Mouse (Mus musculus) gastrocnemius, adult 8-10 months (tissue): Measurements from ENCODE around the gene Zfyve28. TPM values are rescaled to one million over a fixed set of nuclear protein-coding genes. Genes with fewer than 3 reads are reported as not detected.
A peak's percentile ranks its signal among the peaks of the same experiment; 100 is the strongest.

ENCODE experiments used
- DNase-seq, 2 experiments: peaks; one replicate each; pipeline ENCODE4 v3.0.0; 2022; ENCODE audit warnings: low spot score in 2 of 2
- total RNA-seq, 4 experiments: library from RNA; stranded (reverse); gene quantifications; 2 replicates each; pipeline ENCODE4 v1.2.4; 2022

Gene Zfyve28
- total RNA-seq, 4 experiments from 2014 or later: 0.35 to 1.3 (median 0.68) TPM

DNA sequence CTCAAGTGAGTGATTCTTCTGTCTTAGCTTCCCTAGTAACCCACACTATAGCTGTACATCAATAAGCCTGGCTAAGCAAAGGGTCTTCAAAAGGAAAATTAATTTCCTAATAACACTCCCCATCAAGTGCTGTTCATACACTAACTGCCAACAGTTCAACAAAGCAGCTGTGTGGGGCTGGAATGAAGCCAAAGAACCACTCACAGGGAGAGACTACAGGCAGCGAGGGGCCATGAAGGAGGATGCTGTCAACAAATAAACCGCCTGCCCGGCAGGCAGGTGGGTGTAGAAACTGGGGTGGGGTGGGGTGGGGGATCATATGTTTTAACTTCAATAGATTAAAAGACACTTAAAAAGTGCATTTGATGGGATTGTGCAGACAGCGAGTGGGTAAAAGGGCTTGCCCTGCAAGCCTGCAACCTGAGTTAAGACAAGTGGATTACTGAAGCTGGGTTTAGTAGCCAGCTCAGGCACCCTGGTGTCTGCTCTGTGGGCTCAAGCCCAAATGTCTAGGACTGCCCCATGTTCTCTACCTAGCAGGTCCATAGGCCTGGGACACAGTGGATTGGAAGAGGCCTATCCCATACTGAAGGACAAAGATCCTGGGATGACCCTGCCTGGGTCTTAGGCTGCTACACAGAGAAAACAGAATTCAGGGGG, 35.8 kb downstream of the Zfyve28 start:
- no peak for DNase-seq

DNA sequence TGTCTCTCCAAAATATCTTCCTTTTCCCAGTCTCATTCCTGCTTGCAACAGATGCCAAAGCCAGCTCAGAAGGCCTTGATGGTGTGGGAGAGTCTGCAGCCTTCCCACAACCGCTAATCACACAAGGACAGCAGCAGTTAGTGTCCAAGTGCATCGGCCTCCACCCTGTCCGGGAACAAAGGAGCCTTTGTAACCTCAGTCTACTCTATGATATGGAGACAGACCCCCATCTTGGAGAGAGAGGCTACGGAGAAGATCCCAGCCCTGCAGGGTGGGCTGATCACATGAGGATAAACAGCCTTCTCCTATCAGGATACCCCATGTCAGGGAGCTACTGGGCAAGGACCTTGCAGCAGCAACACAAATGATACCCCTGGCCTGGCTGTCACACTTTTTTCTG, 36.5 kb downstream of the Zfyve28 start:
- no peak for DNase-seq

DNA sequence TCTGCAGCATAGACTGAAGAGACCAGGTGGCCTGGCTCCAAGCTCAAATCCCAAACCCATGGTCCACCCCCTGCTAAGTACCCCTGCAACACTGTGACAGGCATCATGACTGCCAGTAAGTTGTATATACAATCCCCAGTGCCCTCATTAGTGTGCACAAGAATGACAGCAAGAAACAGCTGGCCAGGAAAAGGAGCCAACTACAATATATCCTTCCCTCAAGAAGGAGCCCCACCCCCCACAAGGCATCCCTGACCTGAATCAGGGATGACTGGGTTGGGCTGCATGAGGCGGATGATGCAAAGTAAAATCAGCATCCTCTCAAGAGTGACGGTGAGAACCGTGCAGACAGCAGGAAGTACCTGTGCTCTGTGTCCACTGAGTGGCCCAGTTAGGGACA, 38.2 kb downstream of the Zfyve28 start:
- no peak for DNase-seq

DNA sequence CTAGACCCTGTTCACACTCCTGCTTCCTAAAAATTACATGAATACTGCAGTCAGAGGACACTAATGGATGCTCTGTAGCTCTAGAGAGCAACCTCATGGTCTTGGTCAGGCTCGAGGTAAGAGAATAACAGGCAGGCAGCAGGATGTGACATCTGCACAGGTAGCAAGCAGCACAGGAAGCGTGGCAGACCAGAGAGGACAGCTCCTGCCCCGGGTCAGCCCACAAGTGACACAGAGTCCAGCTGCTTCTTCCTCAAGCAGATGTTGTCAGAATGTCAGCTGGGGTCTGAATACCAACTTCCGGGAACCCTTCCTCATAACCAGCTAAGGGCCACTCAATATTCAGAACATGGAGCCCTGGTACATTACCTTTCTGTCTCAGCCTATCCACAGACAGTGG, 39.1 kb downstream of the Zfyve28 start:
- no peak for DNase-seq

DNA sequence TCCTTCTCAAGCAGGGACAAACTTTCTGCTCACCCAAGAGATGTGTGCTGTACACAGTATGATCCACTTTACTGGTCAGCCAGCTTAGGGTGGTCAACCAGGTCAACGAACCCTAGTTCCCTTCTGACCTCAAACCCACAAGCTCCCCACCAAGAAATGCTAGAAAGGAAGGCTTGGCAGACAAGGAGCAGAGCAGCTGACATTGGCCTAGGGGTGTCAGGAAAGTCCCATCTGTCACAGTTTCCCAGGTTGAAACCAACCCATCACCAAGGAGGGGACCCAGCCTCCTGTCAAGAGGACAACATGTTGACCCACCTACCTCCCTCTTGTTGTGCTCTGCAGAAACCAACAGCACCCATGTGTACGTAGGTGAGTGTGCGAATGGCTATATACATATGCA, 41.8 kb downstream of the Zfyve28 start:
- no peak for DNase-seq

DNA sequence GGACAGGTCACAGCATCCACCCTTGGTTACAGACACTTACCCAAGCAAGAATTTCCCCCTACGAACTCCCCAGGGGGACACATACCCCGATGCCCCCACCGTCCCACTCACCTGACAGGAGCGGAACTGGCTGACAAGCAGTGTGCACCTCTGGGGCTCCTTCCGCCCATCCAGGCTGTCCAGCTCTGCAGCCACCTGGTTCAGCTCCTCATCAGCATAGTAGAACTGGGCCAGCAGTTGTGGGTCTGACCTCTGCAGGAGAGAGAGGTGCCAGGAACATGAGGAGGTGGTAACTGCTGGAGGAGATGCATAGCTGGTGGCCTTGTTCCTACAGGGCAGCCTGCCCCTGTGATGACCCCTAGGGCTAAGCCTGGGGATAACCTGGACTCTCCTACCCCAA, 45.2 kb downstream of the Zfyve28 start:
- DNase-seq: no peak

DNA sequence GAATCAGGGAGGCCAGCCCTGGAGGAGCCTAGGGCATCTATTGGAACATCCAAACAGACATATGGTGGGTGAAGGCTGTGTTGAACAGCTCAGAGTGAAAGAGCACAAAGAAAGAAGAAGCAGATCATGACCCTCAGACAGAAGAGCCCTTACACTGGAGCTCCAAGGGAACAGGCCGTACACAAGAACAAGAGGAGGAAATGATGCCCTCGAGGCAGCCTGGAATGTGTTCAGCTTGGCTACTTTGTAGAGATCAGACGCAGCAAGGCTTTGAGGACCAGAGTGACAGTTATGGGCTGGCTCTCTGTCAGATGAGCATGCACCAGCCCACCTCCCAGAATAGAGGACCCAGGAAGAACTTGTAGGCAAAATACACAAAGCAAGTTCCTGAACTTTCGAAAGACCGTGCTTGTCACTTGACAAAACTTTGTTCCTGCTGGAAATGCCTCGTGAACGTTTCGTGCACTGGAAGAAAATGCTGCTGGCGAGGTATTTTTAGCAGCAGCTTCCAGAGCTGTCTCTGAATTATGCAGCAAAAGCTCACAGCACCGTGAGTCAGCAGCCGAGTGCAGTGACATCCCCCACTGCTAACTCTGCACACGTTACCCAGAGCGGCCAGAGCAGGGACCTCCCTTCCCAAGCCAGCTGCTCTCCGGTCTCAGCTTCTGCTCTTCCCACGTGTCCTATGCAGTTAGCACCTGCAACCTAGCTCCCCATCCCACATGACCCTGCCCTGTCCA, 45.9 kb downstream of the Zfyve28 start:
- peak; percentile 25 to 40 for DNase-seq

DNA sequence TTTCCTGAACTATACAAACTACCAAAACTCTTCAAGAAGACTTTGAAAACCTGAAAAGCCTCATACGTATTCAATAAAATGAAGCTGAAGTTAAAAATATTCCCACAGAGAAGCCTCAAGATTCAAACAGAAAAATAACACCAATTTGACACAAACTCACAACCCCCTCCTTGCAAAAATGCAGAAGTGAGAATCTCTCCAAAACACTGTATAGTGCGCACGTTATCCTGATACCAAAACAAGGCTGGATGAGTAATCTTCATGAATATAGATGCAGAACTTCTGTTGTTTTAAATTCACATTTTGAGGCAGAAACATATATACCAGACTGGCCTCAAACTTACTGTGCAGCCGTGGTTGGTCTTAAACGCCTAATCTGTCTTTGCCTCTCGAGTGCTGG, 49.8 kb downstream of the Zfyve28 start:
- no peak for DNase-seq

DNA sequence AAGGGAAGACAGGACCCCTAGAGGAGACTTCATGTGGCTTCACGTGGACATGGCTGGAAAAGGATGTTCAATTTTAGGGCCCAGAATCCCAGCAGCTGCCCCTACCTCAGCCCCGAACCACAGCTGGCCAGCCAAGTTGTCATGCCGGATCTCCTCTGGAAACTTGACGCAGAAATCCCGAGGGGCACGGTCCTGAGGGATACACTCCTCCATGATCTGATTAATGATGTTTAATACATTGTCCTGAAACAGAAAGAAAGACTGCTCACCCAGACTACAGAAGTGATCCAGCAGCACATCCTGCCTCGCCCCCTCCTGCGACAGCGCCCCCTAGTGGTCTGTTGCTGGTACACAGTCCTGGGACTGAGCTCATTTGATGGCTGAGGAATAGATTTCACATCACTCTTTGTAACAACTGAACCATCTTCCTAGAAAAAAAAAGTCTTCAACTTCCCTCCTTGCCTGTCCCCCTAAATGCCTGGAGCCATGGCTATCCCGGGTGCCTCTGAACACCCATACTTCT, 52.3 kb downstream of the Zfyve28 start:
- no peak for DNase-seq

DNA sequence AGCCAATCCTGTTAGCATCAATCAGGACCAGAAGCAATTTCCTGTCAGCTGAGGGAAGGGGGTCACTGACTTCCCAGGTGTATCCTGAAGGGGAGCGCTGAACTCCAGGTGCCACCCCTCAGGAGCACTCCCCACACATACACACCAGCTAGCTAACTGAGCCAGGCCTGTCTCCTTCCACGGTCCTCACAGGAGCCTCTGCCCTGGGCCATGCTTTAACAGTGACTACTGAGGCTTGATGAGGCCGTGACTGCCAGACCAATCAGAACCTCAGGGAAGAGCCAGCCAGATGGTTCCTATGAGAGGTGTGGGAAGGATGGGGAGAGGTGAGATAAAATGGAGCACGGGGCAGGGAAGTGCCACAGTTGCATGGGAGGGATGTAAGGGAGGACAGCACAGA, 53.2 kb downstream of the Zfyve28 start:
- no peak for DNase-seq

DNA sequence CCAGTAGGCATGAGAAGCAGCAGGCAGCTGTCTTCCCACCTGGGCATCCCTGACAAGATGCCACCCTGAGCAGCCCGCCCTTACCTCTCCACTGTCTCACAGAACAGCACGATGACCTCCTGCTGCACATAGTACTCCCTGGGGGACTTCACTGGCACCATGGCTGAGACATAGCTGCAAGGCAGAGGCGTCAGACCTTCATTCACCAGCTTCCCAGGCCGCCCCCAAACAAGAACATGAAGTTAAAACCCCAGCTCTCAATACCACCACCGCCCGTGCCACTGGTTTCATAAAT, 55.1 kb downstream of the Zfyve28 start:
- no peak for DNase-seq

DNA sequence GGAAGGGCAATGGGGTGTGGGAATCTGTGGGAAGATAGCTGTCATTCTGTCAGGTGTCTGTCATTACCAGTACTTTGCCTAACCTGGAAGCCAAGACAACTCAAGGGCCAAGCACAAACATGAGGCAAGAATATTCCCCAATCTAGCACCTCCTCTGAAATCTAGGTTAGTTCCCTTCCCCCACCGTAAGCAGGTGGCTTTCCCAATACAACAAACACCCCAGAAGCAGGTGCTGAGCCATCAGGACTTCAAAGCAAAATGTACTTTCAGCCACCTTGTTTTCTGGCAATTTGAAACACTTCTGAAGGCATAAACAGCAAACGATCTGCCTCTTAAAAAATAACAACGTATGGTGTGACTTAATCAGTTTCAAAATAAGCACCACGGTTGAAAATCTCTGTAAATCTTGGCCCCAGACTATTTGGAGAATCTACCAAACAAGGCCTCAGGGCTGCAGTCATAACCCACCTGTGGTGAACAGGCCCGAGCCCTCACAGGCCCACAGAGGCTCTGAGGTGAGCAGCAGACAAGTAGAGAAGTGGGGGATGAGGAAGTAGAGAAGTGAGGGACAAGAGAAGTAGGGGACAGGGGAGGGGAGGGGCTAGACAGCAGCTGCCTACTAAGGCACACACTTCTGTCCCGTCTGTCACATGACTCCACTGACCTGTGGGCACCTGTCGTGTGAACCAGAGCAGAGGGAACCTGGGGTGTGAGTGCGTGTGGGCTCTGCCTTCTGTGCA, 55.6 kb downstream of the Zfyve28 start:
- no peak for DNase-seq

DNA sequence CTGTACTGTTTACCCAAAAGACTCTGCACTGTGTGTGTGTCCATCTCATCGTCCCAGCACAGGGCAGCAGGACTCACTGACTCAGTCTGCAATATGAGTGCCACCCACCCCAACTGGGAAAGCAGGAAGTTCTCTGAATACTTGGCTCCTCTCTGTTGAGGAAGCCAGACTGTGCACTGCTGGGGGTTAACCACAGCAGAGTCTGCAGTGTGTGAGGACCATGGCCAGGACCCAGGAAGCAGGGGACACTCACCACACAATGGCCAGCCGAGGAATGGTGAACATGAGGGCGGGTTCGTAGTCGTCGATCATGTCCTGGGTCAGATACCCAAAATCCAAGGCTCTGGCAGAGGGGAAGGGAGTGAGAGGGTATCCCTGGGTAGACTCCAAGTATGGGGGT, 56.3 kb downstream of the Zfyve28 start:
- DNase-seq: no peak

DNA sequence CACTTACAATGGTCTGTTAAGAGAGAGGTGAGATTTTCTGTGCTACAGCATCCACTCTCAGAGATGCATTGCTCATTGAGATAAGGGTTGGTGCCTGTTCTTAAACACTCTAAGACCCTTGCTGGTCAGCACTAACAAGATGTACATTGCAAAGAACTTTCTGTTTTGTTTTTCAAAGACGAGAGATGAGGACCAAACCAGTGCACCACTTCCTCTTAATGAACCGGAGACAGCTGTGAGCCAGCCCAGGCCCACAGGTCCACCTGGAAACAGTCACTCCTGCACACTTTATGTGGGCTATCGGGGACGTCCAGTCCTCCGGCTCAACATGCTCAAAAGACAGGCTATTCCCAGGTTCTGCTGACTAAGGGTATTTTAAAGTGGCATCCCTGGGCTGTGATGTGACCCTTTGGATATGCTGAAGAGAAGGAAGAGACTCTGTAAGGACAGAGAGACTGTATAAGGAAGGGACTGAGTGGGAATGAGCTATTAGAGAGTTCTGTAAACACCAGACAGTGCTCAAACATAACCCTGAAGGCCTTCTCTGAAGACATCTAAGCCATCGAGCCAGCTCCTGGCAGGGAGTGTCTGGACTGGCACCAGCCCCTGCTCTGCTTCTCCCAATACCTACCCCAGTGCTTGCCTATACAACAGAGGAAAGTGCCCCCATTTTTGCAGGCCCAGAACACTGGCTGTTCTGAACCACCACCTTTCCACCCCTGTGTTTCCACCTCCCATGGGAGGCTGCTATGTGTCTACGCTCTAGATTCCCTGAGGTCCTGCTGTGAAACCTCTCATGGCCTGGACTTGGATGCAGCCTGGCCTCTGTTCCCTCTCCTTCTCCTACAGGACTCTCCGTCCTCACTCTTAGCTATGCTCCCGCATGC, 57.4 kb downstream of the Zfyve28 start:
- DNase-seq: no peak

DNA sequence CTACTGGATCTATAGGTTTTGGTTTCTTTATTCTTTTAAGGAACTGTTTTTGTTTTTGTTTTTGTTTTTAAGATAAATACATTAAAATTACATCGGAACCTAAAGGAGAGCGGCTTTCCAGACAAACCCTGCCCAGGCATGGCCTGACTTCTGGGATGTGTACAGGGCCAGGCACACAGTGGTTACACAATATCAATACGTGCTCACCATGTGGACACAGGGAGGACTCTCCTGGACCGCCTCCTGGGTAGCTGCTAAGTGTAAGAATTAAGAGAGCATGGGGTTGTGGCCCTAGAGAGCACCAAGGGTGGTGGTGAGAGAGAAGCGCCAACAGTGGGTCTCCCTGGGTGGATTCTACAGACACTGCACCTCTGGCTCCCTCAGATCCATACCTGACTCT, 58.7 kb downstream of the Zfyve28 start:
- no peak for DNase-seq

DNA sequence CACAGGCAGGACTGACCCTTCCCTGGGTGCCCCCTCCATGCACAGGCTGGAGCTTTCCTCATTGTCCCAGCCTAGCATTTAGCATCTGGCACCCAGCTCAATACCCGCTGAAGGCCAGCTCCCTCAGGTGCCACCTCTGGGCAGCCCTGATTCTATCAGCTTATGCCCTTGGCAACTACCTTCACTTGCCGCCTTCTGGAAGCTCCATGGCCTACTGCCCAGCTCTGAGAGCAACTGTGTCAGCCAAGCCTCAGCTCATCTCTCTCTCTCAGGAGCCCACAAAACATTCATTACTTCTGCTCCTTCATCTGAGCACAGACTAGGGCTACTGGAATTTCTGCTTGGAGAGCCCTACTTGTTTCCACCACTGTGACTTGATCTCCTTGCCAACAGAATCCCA, 62.7 kb downstream of the Zfyve28 start:
- DNase-seq: no peak

DNA sequence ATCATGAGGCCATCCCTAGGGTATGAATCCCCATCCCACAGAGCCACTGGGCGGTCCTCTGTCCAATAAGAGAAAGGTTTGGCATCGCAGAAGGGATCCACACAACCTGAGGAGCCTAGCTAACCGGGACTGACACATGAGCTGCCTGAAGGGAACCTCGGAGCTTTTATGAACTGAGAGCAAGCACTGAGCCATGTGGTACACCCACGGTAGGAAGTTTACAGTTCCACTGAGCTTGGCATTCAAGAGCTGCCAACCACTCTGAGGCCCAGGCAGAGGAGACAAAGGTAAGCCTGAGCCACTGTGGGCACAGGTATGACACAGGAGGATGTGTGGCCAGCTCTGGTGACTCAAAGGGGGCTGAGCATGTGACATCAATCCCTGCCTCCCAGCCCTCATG, 63.7 kb downstream of the Zfyve28 start:
- DNase-seq: no peak

DNA sequence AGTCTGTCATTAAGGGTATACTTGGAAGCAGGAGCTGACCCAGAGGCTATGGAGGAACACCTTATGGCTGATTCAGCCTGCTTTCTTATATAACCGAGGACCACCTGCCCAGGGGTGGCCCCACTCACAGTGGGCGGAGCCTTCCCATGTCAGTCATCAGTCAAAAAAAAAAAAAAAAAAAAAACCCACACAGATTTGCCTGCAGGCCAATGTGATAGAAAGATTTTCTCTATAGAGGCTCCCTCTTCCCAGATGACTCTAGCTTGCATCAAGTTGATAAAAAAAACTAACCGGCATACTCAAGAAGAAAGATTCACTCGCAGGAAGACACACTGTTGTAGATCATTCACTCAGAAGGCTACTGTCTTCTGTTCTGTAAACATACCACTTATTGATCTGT, 68.2 kb downstream of the Zfyve28 start:
- no peak for DNase-seq

DNA sequence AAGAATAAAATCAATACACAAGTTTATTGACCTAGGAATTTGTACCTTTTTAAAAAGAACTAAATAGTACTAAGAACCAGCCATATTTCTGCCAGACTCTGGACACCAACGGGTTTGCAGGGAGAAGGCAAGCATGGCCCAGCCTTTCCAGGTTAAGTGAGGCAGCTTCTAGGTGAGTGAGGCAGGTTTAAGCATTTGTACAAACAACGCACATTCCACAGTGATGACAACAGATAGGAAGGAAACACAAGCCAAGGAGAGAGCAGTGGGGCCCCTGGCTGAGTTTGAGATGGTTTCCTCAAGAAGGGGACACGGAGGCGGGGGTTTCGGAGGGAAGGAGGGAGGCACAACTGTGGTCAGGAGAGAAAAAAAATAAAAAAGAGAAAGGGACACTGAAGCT, 69.6 kb downstream of the Zfyve28 start:
- no peak for DNase-seq

DNA sequence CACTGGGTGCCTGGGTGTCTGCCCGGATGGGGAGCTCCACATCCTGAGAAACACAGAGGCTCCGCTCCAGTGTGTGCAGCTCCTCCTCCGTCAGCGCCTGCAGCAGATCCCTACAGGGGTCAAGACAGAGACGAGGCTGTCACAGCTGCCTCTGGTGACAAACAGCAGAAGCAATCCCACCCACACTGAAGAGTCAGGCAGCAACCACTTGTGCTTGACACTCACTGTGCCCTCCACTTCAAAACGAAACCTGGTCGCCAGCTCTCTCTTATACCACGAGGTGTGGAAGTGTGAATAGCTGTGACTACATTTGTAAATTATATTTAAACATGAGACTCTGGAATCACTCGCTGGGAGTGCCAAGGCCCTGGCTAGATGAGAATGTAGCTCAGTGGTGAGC, 70.5 kb downstream of the Zfyve28 start:
- no peak for DNase-seq

DNA sequence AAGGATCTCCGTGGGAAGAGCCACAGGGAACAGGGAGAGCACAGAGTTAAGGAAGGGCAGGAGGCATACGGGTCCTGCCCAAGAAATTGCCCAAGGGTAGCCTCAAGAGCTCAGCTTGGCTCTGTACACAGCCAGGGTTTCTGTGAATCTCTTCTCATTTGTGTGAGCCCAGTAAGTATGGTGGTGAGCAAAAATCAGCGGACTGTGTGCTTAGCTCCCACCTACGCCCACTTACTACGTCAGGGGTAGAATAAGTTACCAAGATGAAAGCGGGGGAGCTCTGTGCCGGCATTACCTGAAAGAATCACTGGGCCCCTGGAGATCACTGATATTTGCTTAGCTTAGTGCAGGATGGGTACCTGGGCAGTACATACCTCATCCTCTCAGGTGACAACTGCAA, 72.2 kb downstream of the Zfyve28 start:
- no peak for DNase-seq

DNA sequence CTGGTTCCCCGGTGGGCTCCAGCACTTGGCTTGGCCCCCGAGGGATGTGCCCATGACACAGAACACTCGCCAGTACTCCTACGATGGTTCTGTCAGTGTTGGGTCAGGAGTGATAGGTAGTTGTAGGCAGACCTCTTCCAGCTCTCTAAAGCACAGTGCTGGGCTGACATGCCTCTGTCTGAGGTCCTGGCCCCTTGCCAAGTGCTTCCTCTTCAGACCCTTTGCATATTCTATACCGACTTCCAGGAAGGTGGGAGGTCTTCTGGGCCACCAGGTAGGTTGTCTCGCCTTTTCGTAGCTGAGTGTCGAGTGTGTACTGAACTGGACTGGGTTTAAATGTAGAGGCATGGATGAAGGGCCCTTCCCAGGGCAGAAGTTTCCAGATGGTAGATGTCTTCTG, 74.6 kb downstream of the Zfyve28 start:
- DNase-seq: no peak
